Mouse (Mus musculus) CD8-positive naive resting alpha-beta T cell, adult 2 months (primary cell): ENCODE results near the gene Gm45234.

Experiments used
- DNase-seq, 2 experiments: peaks; one replicate each; pipeline ENCODE4 v3.0.0; 2022; ENCODE audit warnings: low read depth in 2 of 2, low spot score in 2 of 2

Gm45234 gene

GRCm38 (mm10) chr6:124712918-124713317, 42.9 kb downstream of the Gm45234 start:
- DNase-seq = no peak

GRCm38 (mm10) chr6:124711824-124712782, 43.7 kb downstream of the Gm45234 start, which contains the start of the genes Emg1 and Phb2:
Gene Emg1 (minus strand): TSS chr6:124712178.
Gene Phb2 (plus strand): TSS chr6:124712336.
- DNase-seq = peak; percentile 96 to 98

- DNase-seq = no peak
Measured at GRCm38 (mm10) chr6:124708289-124708889, 47.4 kb downstream of the Gm45234 start.

- DNase-seq = no peak
Measured at GRCm38 (mm10) chr6:124706061-124706627, 49.7 kb downstream of the Gm45234 start.

DNA sequence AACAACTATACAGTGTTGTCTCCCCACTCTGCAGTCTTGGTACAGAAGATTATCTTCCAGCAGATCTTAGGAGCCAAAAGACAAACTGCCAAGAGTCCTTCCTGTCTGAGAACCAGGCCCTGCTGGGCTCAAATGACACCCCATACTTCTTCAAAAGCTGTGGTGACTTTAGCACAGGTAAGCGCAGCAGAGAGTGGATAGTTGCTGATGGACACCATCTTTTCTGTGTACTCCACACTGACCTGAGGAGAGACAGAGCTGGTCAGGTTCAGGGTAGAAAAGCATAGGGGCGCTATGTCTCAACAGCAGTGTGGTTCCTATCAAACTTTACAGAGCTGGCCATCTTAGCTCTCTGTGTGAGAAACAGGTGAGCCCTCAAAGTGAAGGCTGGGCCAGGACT, 51.4 kb downstream of the Gm45234 start:
- DNase-seq = no peak

DNA sequence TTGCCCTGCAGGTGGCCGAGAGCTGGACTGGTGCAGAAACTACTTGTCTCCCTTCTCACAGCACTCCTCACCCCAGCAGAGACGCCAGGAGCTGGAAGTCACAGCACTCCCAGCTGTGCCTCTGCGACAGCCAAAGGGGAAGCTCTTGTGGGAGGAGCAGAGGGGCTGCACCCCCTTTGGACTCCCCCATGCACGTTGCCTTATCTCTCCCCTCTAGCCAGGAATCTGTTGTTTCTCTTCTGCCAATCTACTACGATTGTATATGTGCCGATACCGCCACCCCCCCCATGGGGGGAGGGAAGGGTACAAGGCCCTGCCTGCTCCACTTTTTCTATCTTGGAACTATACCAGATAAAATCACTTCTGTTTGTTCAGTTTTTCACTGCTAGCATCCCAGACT, 52.0 kb downstream of the Gm45234 start:
- DNase-seq = no peak

DNA sequence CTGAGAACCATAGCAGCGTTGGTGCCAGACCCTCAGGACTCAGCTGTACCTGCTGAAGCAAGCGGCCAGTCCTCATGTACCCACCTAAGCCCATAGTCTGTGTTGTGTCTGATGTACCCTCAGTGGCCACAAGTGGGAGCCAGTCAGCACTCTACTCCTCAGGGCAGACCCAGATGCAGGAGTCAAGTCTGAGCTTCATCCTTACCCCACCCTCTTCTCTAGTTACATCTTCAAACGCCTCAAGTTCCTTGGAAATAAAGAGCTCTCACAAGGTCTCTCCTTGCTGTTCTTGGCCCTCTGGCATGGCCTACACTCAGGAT, 53.1 kb downstream of the Gm45234 start:
- DNase-seq = peak; percentile 70 to 83

DNA sequence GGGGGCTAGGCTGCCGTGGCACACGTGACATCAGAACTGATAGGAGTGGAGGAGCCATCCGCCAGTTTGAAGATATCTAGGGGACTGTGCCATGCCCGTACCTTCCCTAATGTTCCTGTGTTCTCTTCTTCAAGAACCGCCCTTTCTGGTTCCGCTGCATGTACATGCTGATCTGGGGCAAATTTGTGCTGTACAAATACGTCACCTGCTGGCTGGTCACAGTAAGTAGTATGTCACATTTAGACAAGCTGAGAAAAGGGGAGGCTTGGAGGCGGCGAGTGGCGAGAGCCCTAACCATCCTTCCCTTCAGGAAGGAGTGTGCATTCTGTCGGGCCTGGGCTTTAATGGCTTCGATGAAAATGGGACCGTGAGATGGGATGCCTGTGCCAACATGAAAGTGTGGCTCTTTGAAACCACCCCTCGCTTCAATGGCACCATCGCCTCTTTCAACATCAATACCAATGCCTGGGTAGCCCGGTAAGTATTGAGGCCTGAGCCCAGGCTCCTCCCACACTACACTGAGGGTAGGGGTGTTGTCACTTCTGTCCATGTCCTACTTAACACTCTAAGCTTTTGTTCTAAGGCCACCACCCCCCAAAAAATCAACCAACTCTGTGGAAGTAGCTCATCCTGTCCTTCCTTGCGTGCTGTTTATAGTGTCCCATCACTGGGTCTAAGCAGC, 53.6 kb downstream of the Gm45234 start:
- no peak for DNase-seq

DNA sequence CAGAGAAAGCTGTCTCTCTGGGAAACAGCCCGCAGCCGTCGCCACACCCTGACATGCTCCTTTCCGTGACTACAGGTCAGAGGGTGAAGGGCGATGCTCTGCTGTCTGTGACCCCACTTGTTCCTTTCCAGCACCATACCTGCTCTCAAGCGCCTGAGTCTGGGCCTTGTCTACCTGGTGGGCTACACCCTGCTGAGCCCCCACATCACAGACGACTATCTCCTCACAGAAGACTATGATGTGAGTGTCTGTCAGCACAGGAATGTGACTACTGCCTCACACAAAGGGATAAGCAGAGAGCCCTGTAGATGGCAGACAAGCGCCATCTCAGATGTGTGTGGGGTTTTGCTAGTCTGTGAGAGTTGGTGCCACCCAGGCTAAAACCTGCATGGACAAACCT, 54.5 kb downstream of the Gm45234 start:
- DNase-seq = peak in 1 of 2 experiments; percentile 22

- DNase-seq = no peak
Measured at GRCm38 (mm10) chr6:124699962-124700610, 55.7 kb downstream of the Gm45234 start.

DNA sequence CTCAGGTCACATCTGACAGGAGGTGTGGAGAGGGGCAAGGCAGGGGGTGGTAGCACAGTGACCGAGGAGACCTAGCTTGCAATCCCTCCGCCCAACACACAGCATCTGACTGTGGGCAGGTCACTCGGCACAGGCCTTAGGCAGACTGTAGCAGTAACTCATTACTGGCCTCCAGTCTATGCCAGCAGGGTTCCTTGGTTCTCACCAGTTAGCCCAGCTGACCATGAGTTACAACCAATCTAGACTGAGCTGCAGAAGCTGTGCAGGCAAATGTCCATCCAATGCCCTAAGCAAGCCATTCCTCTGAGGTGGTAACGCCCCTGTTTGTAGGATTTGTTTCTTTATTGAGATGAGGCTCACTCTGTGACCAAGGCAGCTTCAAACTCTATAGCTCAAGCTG, 56.5 kb downstream of the Gm45234 start:
- no peak for DNase-seq

DNA sequence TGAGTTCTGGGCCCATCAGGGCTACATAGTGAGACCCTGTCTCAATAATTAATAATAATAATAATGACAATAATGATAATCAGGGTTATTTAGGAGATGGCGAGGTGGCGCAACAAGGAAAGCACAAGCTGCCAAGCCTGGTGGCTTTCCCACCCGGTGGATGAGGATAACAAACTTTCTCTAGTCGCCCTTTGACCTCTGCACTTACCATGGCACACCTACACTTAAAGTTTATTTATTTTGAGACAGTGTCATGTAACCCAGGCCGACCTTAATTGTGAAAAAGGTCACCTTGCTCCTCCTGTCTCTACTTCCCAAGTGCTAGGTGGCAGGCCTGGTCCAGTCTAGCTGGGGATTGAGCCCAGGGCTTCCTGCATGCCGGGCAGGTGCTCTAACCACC, 57.1 kb downstream of the Gm45234 start:
- no peak for DNase-seq

DNA sequence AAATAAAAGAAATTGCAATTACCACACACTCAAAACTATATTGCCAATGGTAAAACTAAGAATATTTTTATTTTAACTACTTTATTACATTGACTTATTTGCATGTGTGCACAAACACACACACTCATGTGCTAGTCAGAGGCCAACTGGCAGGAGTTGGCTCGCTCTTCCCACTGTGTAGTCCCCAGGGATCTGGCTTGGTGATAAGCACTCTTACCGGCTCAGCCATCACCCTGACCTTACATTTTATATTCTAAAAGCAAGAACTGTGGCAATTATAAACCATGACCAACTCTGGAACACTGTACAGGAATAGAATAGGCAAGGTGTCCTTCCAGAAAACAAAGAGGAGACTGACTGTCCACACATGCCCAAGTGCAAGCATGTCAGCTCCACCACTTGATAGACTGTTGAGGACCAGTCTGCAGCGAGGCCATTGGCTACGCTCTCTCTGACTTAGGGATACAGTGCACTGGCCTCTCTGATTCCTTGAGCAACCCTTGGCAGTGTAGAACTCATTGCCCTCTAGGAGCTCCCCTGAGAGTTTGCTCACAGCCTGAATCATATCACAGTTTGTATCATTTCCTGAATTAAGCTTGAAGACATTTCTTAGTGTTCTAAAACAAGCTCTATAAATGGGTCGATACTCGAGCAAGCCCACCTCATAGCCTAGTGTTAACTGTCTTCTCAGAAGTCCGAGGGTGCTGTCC, 59.2 kb downstream of the Gm45234 start:
- no peak for DNase-seq

DNA sequence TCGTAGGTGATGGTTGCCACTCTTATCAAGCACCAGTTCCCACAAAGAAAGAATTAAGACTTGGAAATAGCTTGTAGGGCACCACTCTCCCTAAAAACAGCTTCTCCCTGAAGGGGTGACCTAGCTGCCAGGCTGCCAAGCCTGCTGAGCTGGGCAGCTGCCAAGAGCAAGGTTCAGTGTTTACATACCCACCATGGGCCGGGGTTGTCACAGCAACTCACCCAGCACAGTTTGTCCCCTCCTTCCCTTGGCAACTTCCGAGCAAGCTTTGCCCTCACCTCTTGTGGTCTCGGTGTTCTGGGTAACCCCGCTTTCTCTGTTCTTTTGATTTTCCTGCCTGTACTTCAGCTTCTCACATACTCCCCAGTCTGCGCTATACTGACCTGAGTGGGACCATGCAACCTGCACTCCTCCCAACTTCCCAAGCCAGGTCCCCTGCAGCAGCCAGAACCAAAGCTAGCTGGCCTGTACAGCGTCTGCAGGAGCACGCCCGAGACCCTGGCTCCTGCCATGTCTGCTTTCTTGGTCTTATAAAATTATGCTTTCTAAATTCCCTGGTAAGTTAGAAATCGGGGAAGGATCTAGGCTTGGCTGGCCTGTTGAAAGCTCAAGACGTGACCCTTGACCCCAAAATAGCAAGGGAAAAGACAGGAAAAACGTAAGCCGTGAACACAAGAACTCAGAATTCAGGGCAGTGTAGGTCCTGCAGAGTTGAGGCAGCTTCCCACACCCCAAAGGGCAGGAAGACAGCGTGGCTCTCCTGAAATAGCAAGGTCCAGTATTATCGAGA, 61.5 kb downstream of the Gm45234 start:
- DNase-seq = peak; percentile 70 to 72

DNA sequence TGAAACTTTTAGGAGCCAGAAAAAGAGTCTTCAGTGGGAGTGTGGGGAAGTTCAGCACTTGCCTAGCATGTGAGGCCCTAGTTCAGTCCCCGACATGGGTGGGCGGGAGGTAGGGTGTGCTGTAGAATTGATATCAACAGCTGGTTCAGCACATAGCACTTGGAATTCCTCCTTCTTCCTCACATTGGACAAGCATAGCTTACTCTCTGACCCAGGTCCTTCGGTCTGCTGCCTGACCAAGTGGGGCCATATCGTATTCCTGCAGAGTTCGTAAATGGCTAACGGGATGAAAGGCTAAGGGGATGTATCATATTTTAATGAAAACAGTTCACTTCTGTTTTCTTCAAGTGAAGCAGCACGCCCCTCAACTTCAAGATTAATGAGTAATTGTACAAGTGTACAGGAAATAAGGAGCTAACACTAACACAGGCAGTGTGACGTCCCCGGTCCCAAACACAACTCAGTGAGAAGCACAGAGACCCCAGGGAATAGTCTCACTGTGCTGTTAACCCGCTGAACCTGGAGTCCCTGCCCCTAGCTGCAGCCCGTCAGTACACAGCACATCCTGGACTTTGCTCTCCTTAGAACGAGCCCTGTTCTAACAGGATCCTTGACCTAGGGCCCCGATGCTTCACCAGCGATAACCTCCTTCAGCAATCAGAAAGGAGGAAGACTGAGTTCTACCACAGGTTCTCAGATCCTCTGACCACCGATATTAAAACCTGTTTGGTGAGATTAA, 62.4 kb downstream of the Gm45234 start:
- no peak for DNase-seq

- DNase-seq = no peak
Measured at GRCm38 (mm10) chr6:124690517-124690916, 65.3 kb downstream of the Gm45234 start.
